Mouse (Mus musculus): ENCODE data around the gene Klhl15. TPM values are rescaled to one million over a fixed set of nuclear protein-coding genes. Genes with fewer than 3 reads are reported as not detected.
"Not testable (repeated sequence)": the region's sequence is repeated elsewhere in the genome, so short reads cannot be mapped to it uniquely, and the experiment has no call there.

The Klhl15 gene
- polyA plus RNA-seq (2015; fragmentation: Nextera tagmentation; extraction: Ambion mirVana), result 9.8 and 10.8 TPM in 2 replicates

DNA sequence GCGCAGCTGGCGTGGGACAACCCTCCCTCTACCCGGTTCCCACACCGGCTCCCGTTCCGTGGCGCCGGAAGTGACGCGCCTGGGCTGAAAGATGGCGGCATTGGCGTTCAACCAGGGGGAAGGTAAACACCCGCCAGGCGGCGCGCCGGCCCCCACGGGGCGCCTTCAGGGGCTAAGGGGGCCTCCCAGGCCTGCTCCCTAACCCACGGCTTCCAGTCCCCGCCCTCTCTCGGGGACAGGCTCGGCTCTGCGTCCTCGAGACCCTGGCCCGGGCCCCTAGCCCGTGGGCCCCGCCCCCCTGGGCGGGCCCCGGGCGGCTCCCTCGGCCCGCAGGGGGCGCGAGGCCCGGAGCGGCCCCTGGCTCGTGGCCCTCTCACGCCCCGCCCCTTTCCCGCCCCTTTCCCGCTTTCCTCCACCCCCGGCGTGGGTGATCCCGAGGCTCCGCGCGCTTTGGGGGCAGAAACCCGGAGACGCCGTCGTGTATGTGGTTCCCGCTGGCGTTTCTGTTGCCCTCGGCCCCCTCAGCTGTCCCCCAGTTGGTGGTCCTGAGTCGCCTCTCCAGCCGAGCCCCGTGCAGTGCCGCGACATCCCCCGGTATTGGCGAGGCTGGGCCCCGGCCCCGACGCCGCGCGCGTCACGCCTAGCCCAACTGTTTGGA lies at the start of gene Klhl15:
Gene Klhl15, plus strand, starts transcription at position 68 of the 658 bp plus-strand sequence.
- 5% methylated on average over 58 of the region's 70 CpGs for WGBS
- H3K27me3 ChIP-seq, result peaks cover 60% of the 10 kb centered on the region; the same call in 1 of the 2 replicates
- peak within 1 kb of the TSS; percentile 70 for H3K9ac ChIP-seq

GRCm38 (mm10) chrX:94185156-94185555 lies 49.2 kb upstream of the Klhl15 start:
- 62% methylated on average over 1 of the region's 1 CpGs for WGBS
- Histone ChIP-seq H3K27ac (replicated peaks) (no peak overlapping the region), H3K27me3 (peaks cover 12% of the 10 kb centered on the region), H3K9me3 (no peaks in the 10 kb centered on the region), H3K9ac (no peak overlapping the region), H3K4me1 (replicated peaks) (no peaks in the 10 kb centered on the region), H3K36me3 (no peaks in the 10 kb centered on the region), H3K4me3 (no peak overlapping the region), H3K4me2 (no peak overlapping the region)
- ATAC-seq (ENCODE audit: low FRiP score, low read depth), result no peak

More for the DNA sequence above, at the start of gene Klhl15:
- H3K4me3 ChIP-seq, result peak within 1 kb of the TSS; percentile 69
- no peaks in the 10 kb centered on the region for H3K36me3 ChIP-seq
- H3K27ac ChIP-seq (replicated peaks), result peak within 1 kb of the TSS; percentile 90
- no peaks in the 10 kb centered on the region for H3K9me3 ChIP-seq
- peak; percentile 95 for ATAC-seq (ENCODE audit: low FRiP score, low read depth)
- peak within 1 kb of the TSS; percentile 57 for H3K4me2 ChIP-seq
- 0 out of 2 replicates have a peak, but pooled peaks cover 2% of the 10 kb centered on the region for H3K4me1 ChIP-seq (replicated peaks)

DNA sequence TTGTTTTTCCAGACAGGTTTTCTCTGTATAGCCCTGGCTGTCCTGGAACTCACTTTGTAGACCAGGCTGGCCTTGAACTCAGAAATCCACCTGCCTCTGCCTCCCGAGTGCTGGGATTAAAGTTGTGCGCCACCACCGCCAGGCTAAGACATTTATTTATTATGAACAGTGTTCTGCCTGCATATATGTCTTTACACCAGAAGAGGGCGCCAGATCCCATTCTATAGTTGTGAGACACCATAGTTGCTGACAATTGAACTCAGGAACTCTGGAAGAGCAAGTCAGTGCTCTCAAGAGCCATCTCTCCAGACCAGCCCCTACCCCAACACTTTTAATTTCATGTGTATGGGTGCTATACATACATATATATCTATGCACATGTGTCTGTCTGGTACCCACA lies 40.5 kb upstream of the Klhl15 start:
- H3K4me1 ChIP-seq (replicated peaks); ATAC-seq (ENCODE audit: low FRiP score, low read depth); H3K9me3 ChIP-seq; H3K27ac ChIP-seq (replicated peaks); H3K27me3 ChIP-seq; H3K9ac ChIP-seq; H3K4me2 ChIP-seq; H3K4me3 ChIP-seq: not testable (repeated sequence)
- H3K36me3 ChIP-seq, result peaks cover 50% of the 10 kb centered on the region
- 67% methylated on average over 4 of the region's 4 CpGs for WGBS

GRCm38 (mm10) chrX:94197789-94198188 lies 36.6 kb upstream of the Klhl15 start:
- WGBS, result 82% methylated on average over 5 of the region's 5 CpGs
- Histone ChIP-seq H3K9ac (no peak overlapping the region), H3K4me3 (no peak overlapping the region), H3K4me2 (no peak overlapping the region), H3K27me3 (no peaks in the 10 kb centered on the region), H3K4me1 (replicated peaks) (no peaks in the 10 kb centered on the region), H3K9me3 (no peaks in the 10 kb centered on the region), H3K27ac (replicated peaks) (no peak overlapping the region), H3K36me3 (peaks cover 73% of the 10 kb centered on the region)
- ATAC-seq (ENCODE audit: low FRiP score, low read depth), result no peak

GRCm38 (mm10) chrX:94212264-94212596 lies 22.2 kb upstream of the Klhl15 start:
- H3K27ac ChIP-seq (replicated peaks), result peak overlapping the region; percentile 89
- H3K4me3 ChIP-seq, result peak overlapping the region; percentile 58
- H3K36me3 ChIP-seq, result peaks cover 22% of the 10 kb centered on the region
- peak; percentile 76 for ATAC-seq (ENCODE audit: low FRiP score, low read depth)
- H3K4me1 ChIP-seq (replicated peaks), result peaks cover 8% of the 10 kb centered on the region; the same call in 1 of the 2 replicates
- H3K27me3 ChIP-seq, result no peaks in the 10 kb centered on the region
- 0% methylated on average over 12 of the region's 12 CpGs for WGBS
- H3K4me2 ChIP-seq, result peak overlapping the region; percentile 72
- H3K9me3 ChIP-seq, result no peaks in the 10 kb centered on the region
- H3K9ac ChIP-seq, result peak overlapping the region; percentile 56

DNA sequence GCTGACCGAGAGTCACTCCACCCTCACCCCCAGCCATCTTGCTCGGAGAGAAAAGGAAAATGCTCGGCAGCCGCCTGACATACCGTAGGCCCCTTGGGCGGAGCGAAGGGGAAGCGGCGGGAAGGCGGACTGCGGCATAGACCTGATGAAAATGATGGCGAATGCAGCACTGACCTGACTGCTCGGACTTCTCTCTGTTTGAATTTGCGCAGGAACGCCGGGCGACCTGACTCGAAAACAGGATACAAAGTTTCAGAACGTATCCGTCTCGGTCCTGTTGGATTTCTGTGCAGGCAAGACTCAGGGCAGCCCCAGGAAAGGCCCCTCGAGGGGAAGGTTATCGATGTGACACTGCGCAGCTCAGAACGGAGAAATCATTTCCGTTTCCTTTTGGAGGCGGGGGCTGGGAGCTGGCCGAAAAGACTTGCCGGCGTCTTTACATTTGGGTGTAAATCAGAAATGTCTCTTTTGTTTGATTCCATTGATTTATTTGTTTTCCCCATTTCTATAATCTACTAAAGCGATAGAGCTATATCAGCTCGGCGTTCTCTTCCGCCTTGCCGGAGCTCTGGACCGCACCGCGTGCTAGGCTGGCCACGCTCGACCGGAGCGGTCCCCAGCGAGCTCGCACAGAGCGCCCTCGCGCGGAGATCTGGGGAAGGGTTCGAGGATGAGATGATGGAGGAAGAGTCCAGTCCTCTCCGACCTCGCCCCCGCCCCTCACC lies 21.6 kb upstream of the Klhl15 start, which contains the start of gene Eif2s3x:
Gene Eif2s3x, minus strand, starts transcription at position 266 of the 725 bp plus-strand sequence.
- Histone ChIP-seq H3K36me3 (peaks cover 16% of the 10 kb centered on the region), H3K4me1 (replicated peaks) (peaks cover 8% of the 10 kb centered on the region; the same call in 1 of the 2 replicates), H3K27me3 (no peaks in the 10 kb centered on the region), H3K27ac (replicated peaks) (peak within 1 kb of the TSS; percentile 89), H3K9me3 (no peaks in the 10 kb centered on the region), H3K9ac (peak within 1 kb of the TSS; percentile 56), H3K4me2 (peak within 1 kb of the TSS; percentile 72), H3K4me3 (peak within 1 kb of the TSS; percentile 58)
- WGBS, result under 1% methylated on average over 52 of the region's 52 CpGs
- ATAC-seq (ENCODE audit: low FRiP score, low read depth), result peak; percentile 95

GRCm38 (mm10) chrX:94213384-94213783 lies 21.0 kb upstream of the Klhl15 start:
- no peaks in the 10 kb centered on the region for H3K27me3 ChIP-seq
- H3K4me2 ChIP-seq, result peak overlapping the region; percentile 72
- peak overlapping the region; percentile 58 for H3K4me3 ChIP-seq
- peak; percentile 43; the same call in 1 of the 2 replicates for ATAC-seq (ENCODE audit: low FRiP score, low read depth)
- 13% methylated on average over 7 of the region's 7 CpGs for WGBS
- H3K9me3 ChIP-seq, result no peaks in the 10 kb centered on the region
- H3K36me3 ChIP-seq, result peaks cover 10% of the 10 kb centered on the region
- peaks cover 8% of the 10 kb centered on the region; the same call in 1 of the 2 replicates for H3K4me1 ChIP-seq (replicated peaks)
- H3K9ac ChIP-seq, result peak overlapping the region; percentile 55; the same call in 1 of the 2 replicates
- peak overlapping the region; percentile 89 for H3K27ac ChIP-seq (replicated peaks)

DNA sequence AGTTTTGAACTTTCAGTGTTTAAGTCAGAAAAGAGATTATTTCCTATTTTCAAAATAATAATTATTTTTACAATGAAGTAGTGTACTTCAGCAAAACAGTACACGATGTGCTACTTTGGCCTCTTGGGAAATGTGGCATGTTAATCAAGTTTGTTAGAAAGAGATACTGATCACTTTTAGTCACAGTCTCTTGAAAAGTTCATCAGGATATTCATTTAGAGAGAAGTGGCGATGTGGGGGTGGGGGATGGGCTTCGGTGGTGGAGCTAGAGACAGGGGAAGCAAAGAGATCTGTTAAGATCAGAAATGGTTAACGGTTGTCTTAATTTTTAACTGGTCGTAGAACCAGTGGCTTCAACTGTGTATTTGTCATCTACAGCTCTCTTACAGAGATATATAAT lies 967 bp upstream of the Klhl15 start:
- no peaks in the 10 kb centered on the region for H3K36me3 ChIP-seq
- H3K27ac ChIP-seq (replicated peaks), result no peak overlapping the region
- no peak overlapping the region for H3K9ac ChIP-seq
- ATAC-seq (ENCODE audit: low FRiP score, low read depth), result no peak
- peaks cover 51% of the 10 kb centered on the region; the same call in 1 of the 2 replicates for H3K27me3 ChIP-seq
- H3K9me3 ChIP-seq, result no peaks in the 10 kb centered on the region
- H3K4me3 ChIP-seq, result peak overlapping the region; percentile 69; the same call in 1 of the 2 replicates
- peak overlapping the region; percentile 57; the same call in 1 of the 2 replicates for H3K4me2 ChIP-seq
- 0 out of 2 replicates have a peak, but pooled peaks cover 2% of the 10 kb centered on the region for H3K4me1 ChIP-seq (replicated peaks)
- WGBS, result 41% methylated on average over 5 of the region's 5 CpGs

- no peak; the same call in 1 of the 2 replicates for ATAC-seq (ENCODE audit: low FRiP score, low read depth)
- no peaks in the 10 kb centered on the region for H3K9me3 ChIP-seq
- peak overlapping the region; percentile 70 for H3K9ac ChIP-seq
- H3K36me3 ChIP-seq, result no peaks in the 10 kb centered on the region
- peaks cover 56% of the 10 kb centered on the region; the same call in 1 of the 2 replicates for H3K27me3 ChIP-seq
- peak overlapping the region; percentile 69 for H3K4me3 ChIP-seq
- WGBS, result 17% methylated on average over 25 of the region's 25 CpGs
- 0 out of 2 replicates have a peak, but pooled peaks cover 2% of the 10 kb centered on the region for H3K4me1 ChIP-seq (replicated peaks)
- peak overlapping the region; percentile 90 for H3K27ac ChIP-seq (replicated peaks)
- H3K4me2 ChIP-seq, result peak overlapping the region; percentile 57
These were observed 365 bp upstream of the Klhl15 start for GRCm38 (mm10) chrX:94233936-94234531.

DNA sequence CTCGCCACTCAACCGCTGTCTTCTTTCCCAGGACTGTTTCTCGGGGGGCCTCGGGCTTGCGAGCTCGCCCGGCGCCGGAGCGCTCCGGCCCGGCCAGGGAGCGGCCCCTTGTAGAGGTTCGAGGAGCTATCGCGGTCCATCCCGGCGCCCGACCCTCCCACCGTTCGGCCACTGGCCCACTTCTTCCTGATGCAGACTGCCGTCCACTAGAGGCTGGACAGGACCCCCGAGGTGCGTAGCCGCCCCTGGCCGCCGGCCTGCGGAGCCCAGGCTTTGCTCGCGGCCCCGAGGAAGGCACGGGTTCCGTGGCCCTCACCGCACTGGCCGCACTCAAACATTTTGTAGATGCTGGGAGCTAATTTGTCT lies 774 bp downstream of the Klhl15 start:
- peaks cover 57% of the 10 kb centered on the region; the same call in 1 of the 2 replicates for H3K27me3 ChIP-seq
- H3K9me3 ChIP-seq, result no peaks in the 10 kb centered on the region
- WGBS, result 6% methylated on average over 32 of the region's 35 CpGs
- ATAC-seq (ENCODE audit: low FRiP score, low read depth), result peak; percentile 35; the same call in 1 of the 2 replicates
- H3K4me3 ChIP-seq, result peak overlapping the region; percentile 69
- peak overlapping the region; percentile 70 for H3K9ac ChIP-seq
- H3K4me2 ChIP-seq, result peak overlapping the region; percentile 57
- peak overlapping the region; percentile 90 for H3K27ac ChIP-seq (replicated peaks)
- H3K36me3 ChIP-seq, result no peaks in the 10 kb centered on the region
- 0 out of 2 replicates have a peak, but pooled peaks cover 2% of the 10 kb centered on the region for H3K4me1 ChIP-seq (replicated peaks)

GRCm38 (mm10) chrX:94235601-94236000 lies 1.2 kb downstream of the Klhl15 start:
- Histone ChIP-seq H3K36me3 (no peaks in the 10 kb centered on the region), H3K4me3 (peak overlapping the region; percentile 69), H3K27ac (replicated peaks) (peak overlapping the region; percentile 90), H3K9ac (peak overlapping the region; percentile 70), H3K27me3 (peaks cover 56% of the 10 kb centered on the region; the same call in 1 of the 2 replicates), H3K4me2 (peak overlapping the region; percentile 57), H3K9me3 (no peaks in the 10 kb centered on the region), H3K4me1 (replicated peaks) (0 out of 2 replicates have a peak, but pooled peaks cover 2% of the 10 kb centered on the region)
- ATAC-seq (ENCODE audit: low FRiP score, low read depth), result no peak
- whole genome bisulfite sequencing, result 21% methylated on average over 12 of the region's 12 CpGs
